Mouse (Mus musculus) heart, postnatal 0 days (tissue): ENCODE data around the gene Mgat1.

Experiments
- CTCF ChIP-seq: IDR thresholded peaks from 2 replicates; pipeline ENCODE4 v1.5.1; 2016; ENCODE audit warnings: antibody characterized with exemption, control low read depth, low read depth
- EP300 ChIP-seq: IDR thresholded peaks from 2 replicates; pipeline ENCODE4 v1.6.1; 2016; ENCODE audit warnings: antibody characterized with exemption, low read depth

DNA sequence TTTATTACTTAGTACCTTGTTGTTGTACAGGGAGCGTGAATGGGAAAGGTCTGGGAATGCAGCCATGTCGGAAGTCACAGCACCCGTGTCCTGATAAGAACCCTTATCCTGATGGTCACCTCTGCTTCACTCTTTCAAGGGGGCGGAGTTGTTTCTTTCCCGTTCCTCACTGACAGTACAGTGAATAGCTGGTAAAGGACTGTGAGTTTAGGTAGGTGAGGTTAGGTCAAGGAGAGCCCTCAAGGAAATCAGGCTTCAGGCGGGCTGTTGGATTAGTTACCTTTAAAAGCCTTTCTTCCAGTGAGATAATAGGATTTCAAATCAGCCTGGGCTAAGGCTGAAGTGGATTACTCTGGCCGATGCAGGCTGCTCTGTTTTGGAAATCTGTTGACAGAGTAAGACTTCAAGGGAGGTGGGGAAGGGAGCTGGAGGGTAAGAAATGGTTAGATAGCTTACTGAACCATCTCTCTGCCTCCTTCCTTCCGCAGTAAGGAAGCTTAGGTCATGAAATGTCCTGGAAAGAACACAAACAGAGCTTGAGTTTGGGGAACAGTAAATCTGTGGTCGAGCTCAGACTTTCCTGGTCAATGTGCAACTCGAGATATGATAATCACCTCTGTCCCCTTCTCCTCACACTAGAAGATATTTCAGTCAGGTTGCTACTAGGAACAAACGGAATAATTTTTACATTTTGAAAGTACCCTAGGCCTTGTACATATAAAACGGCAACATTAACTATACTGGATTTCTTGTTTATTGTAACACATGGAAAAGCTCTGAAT lies 1.8 kb downstream of the Mgat1 start:
- no peak for TF ChIP-seq CTCF
- TF ChIP-seq EP300: no peak
